Mouse (Mus musculus): Measurements from ENCODE around the gene Flot1. TPM values are rescaled to one million over a fixed set of nuclear protein-coding genes. Genes with fewer than 3 reads are reported as not detected.
A peak's percentile ranks its signal among the peaks of the same experiment; 100 is the strongest.

Gene Flot1
- total RNA-seq, 2 experiments from 2014 or later: 58.1 to 61.3 TPM

DNA sequence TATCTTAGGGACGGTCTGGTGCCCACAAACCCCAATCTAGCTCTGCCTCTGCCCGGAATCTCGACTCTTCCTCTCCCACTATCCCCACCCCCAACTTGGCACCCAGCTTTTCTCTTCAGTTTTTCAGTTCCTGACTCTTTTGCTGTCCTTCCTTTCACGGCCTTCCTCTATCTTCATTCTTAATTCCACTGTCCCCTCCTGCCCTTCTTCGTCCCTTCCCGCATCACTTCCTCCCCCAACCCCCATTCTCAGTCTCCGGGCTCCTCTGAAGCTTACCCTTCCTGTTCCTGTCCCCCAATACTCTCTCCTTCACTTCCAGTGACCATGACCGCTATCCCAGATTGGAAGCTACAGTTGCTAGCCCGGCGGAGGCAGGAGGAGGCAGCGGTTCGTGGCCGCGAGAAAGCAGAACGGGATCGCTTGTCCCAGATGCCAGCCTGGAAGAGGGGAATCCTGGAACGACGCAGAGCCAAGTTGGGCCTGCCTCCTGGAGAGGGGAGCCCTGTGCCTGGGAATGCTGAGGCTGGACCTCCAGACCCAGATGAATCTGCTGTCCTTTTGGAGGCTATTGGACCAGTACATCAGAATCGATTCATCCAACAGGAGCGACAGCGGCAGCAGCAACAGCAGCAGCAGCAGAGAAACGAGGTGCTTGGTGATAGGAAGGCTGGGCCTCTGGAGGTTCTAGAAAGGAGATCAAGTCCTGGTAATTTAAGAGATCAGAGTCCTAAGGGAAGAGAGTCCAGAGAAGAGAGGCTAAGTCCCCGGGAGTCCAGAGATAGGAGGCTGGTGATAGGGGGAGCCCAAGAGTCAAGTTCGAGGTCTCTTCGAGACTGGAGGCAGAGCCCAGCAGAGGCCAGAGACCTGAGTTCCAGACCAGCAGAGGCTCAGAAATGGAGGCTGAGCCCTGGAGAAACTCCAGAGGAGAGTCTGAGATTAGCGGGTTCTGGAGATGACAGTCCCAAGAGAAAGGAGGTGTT lies 44.2 kb downstream of the Flot1 start:
- DNase-seq (ENCODE audit: low spot score): peak; percentile 41

DNA sequence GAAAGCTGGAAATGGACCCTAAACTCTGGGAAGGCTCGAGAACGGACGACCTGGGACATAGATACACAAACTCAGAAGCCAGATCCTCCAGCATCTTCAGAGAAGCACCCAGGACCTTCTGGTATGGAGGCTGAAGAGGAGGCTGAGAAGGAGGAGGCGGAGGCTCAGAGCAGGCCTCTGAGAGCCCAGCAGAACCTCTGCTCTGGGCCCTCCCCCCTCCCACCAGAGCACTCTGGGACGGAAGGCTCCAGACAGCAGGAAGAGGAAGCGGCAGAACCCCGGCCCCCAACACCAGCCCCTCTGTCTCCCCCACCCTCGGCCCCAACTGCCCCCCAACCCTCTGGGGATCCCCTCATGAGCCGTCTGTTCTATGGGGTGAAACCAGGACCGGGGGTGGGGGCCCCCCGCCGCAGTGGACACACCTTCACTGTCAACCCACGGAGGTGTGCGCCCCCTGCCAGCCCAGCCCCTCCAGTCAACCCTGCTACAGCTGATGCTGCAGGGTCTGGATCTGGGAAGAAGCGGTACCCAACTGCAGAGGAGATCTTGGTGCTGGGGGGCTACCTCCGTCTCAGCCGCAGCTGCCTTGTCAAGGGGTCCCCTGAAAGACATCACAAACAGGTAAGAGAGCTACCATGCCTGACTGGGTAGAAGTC lies 45.3 kb downstream of the Flot1 start:
- no peak for DNase-seq (ENCODE audit: low spot score)

DNA sequence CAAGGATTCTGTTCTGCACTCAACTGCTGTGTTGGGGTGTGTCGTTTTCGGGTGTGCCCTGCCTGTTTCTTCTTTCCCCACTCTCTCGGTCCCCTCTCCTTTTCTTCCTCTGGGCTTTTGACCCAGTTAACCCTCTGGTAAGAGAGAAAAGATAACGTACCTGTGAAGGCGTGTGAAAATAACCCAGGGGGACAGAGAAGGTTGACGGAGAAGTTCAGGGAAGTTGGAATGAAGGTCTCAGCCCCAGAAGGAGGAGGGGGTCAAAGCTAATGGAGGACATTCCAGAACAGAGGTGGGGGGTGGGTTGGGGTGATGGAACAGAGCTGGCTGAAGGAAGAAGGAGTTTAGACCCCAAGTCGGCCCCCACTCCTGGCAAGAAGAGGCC lies 45.9 kb downstream of the Flot1 start:
- DNase-seq (ENCODE audit: low spot score): no peak

DNA sequence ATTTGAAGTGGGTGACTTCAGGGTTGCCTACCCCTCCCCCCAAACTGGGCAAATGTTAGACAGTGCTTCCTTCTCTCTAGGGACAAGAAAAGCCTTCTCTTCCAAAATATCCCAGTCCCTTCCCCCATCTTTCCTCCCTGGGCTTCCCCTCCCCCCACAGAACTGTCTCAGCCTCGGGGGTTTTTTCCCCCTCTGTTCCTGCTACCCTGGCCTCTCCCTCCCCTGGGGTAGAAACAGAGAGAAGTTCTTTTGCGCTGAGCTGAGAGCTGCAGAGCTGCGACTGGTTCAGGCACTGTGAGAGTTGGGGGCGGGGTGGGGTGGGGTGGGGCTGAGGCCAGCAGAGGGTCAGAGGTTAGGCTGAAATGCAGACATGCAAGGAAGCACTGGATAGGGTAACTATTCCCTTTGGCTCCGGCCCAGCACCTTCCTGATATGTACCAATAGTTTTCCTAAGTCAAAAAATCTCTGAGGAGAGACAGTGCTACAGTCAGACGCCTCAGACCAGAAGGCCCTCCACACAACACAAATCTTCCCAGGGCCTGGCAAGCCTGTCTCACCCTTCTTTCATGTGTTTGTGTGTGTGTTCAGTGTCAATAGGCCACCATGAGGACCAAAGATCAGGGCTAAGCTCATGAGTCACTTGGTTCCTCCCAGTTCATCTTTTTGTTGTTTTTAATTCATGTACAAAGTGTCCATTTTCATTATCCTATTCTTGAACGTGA lies 46.5 kb downstream of the Flot1 start:
- peak; percentile 36 for DNase-seq (ENCODE audit: low spot score)

DNA sequence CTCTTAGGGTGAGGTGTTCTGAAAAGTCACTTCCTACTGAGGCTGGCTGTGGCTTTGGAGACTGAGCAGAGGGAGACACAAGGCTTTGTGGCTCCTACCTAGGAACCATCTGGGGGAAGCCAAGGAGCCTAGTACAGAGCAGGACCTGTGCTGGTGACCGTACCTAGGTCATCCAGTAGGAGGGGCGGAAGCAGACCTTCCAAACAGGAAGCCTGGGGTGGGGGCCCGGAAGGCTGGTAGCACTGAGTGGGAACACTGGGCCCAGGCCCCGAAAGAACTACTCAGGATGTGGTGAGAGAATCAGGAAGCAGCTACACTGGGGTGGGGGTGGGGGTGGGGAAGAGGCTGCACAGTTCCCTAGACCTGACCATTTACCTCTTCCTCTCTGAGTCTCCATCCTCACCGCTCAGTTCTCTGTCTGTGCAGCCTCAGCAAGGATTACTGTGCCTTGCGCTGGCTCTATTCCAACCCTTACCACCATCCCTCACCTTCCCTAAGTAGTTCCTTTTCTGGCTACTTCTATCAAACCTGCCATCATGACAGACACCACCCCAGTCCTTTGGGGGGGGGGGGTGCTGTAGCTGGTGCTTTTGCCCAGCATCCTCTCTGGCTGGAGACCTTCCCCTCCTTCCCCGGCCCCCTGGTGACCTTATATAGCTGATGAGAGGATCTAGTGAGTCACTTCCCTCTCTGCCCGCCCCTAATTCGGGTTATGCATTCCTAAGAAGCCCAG lies 47.3 kb downstream of the Flot1 start:
- DNase-seq (ENCODE audit: low spot score): peak; percentile 44

DNA sequence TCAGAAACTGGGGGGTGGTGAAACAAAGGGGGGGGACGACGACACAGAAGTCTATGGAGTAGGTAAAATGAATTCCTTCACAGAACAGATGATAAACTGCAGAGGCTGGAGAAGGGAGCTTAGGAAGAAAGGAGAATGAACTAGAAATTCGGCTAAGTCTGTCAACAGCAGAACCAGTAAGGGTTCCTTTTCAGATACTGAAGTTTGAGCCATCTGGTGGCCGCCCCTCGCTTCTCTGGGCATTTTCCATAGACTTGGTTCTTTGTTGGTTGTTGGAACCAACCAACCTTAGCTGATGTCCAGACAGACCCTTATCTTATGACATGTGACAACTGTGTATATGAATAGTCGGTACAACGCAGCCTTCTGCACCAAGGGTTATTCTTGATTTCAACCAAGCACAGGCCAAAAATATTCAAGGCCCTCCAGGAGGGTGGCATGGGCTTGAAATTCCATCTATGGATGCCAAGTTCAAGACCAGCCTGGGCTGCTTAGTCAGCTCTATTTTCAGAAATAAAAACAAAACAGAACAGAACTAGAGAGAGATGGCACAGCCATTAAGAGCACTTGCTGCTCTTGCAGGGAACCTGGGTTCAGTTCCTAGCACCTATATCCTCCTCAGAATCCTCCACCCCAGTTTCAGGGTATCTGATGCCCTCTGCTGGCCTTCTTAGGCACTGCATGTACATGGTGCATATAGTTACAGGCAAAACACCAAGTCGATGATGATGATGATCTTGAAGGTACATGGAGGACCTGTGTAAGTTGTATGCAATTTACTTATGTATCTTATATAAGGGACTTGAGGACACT lies 48.1 kb downstream of the Flot1 start:
- DNase-seq (ENCODE audit: low spot score): no peak

DNA sequence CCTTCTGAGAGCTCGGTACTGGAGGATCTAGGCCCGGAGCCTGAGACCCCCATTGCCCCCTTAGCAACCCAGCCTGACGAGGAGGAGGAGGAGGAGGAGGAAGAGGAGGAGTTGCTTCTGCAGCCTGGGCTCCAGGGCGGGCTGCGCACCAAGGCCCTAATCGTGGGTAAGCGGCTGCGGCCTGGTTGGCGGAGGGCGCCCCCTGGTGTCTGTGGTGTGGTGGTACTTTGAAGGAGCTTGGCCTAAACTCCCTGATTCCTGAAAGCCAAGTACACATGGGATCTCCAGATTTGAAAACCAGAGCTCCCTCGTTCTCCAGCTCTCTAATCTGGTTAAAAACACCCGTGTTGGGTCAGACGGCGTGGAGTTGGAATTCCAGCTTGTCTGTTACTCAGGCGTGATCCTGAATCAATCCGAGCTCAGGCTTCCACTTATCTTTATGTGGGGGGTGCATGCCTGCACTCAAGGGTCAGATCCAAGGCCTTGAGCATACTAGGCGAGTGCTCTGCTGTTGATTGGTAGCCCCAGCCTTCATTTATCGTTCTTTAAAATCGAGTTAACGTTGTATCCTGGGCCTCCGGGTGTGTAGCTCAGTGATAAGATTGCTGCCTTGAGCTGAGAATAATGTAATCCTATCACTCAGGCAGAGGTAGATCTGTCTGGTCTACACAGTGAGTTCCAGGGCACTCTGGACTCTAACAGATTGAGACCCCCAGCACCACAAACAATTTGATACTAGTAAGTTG lies 50.9 kb downstream of the Flot1 start:
- DNase-seq (ENCODE audit: low spot score): peak; percentile 89

DNA sequence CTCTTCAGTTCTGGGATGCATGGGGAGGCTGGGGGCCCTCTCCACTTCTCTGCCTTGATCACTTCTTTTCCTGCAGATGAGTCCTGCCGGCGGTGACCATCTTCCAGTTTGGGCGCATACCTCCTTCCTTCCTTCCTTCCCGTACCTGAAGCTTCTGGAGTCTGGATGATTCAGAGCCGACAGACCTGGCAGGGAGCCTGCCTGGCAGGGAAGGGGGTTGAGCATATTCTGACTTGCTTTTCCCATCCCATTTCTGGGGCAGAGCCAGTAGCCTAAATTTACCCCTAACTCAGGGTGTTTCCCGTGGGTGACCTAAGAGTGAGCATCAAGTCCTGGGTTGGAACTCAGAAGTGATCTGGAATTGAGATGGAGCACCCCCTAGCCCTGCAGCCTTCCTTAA lies 51.7 kb downstream of the Flot1 start:
- no peak for DNase-seq (ENCODE audit: low spot score)

DNA sequence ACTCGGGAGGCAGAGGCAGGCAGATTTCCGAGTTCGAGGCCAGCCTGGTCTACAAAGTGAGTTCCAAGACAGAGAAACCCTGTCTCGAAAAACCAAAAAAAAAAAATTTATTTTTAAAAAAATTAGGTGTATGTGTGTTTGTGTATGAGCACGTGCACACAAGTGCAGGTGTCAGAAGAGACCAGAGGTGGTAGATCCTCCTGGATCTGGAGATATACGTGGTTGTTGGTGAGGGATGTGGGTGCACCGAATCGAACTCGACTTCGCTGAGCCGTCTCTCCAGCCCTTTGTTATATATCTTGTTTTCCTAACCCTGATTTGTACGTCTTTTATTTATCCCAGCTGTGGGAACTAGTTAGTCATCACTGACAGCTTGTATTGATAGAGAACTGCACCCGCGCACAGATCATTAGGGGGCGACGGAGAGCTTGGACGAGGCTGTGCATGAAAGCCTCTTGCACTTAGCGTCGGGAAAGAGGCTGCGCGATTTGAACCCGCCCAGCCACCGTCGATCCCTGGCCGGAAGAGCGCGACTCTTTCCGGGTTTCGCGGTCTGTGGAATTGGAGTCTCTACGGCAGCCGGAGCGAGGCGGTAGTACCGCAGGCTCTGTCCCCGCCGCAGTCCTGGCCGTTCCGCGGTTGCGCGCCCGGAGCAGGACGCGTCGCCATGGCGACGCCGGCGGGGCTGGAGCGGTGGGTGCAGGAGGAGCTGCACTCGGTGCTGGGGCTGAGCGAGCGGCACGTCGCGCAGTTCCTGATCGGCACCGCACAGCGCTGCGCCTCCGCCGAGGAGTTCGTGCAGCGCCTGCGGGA lies 56.4 kb downstream of the Flot1 start, which contains the start of gene Dhx16:
Gene Dhx16 (plus strand): TSS at position 575 of the 813 bp plus-strand sequence.
- peak; percentile 96 for DNase-seq (ENCODE audit: low spot score)

Small RNA genes lying within 50 kb of the gene (microRNA-seq; reads per million reads assigned to microRNA genes)
- gene Gm28033: not detected

Other genes starting within 250 kb of the Flot1 start
- gene Sfta2, start 221.7 kb upstream of the Flot1 start, total RNA-seq (2021): not detected
- gene Gm9573, start 196.6 kb upstream of the Flot1 start, total RNA-seq (2021): not detected
- not detected for gene Mucl3, start 179.5 kb upstream of the Flot1 start, total RNA-seq (2021)
- 10 to 100 TPM in 1 of 2 experiments, 1 to 10 TPM in 1; 9.8 to 13.7 TPM for gene Vars2, start 155.6 kb upstream of the Flot1 start, total RNA-seq (2021)
- gene Gtf2h4, start 149.5 kb upstream of the Flot1 start, total RNA-seq (2021): 10 to 100 TPM; 17.7 to 18.9 TPM
- gene Ddr1, start 118.6 kb upstream of the Flot1 start, total RNA-seq (2021): 10 to 100 TPM; 12.4 to 17.1 TPM
- gene Ier3, start 1.5 kb upstream of the Flot1 start, total RNA-seq (2021): 1 to 10 TPM; 7.1 to 8.0 TPM
- gene Tubb5, start 15.1 kb downstream of the Flot1 start, total RNA-seq (2021): 10 to 100 TPM; 25.7 to 34.7 TPM
- gene Mdc1, start 18.3 kb downstream of the Flot1 start, total RNA-seq (2021): 1 to 10 TPM; 4.2 to 6.7 TPM
- gene Nrm, start 38.1 kb downstream of the Flot1 start, total RNA-seq (2021): 1 to 10 TPM in 1 of 2 experiments, under 1 TPM in 1; 0.68 to 1.5 TPM
- 1 to 10 TPM; 4.1 to 5.8 TPM for gene Ppp1r18, start 42.4 kb downstream of the Flot1 start, total RNA-seq (2021)
- 10 to 100 TPM; 11.7 to 14.1 TPM for gene Dhx16, start 56.6 kb downstream of the Flot1 start, total RNA-seq (2021)
- gene 2310061I04Rik, start 74.2 kb downstream of the Flot1 start, total RNA-seq (2021): 10 to 100 TPM; 78.6 to 79.3 TPM
- 1 to 10 TPM; 3.9 to 4.8 TPM for gene Atat1, start 86.8 kb downstream of the Flot1 start, total RNA-seq (2021)
- 10 to 100 TPM; 61.6 to 62.4 TPM for gene Mrps18b, start 93.2 kb downstream of the Flot1 start, total RNA-seq (2021)
- 10 to 100 TPM; 23.2 to 43.9 TPM for gene Ppp1r10, start 93.2 kb downstream of the Flot1 start, total RNA-seq (2021)
- gene Abcf1, start 146.5 kb downstream of the Flot1 start, total RNA-seq (2021): 10 to 100 TPM; 73.4 to 74.3 TPM
- 10 to 100 TPM; 20.2 to 26.0 TPM for gene Gnl1, start 156.6 kb downstream of the Flot1 start, total RNA-seq (2021)
- 1 to 10 TPM; 2.1 to 3.2 TPM for gene Prr3, start 157.0 kb downstream of the Flot1 start, total RNA-seq (2021)
- gene H2-T24, start 197.3 kb downstream of the Flot1 start, total RNA-seq (2021): 1 to 10 TPM in 1 of 2 experiments, under 1 TPM in 1; 0.98 to 1.5 TPM
- 1 to 10 TPM; 7.0 to 9.4 TPM for gene H2-T23, start 209.6 kb downstream of the Flot1 start, total RNA-seq (2021)
- 10 to 100 TPM in 1 of 2 experiments, 1 to 10 TPM in 1; 7.9 to 15.7 TPM for gene H2-T22, start 219.5 kb downstream of the Flot1 start, total RNA-seq (2021)
- not detected for gene Gm6034, start 219.7 kb downstream of the Flot1 start, total RNA-seq (2021)
- gene Gm11127, start 235.1 kb downstream of the Flot1 start, total RNA-seq (2021): 1 to 10 TPM; 1.4 to 3.2 TPM

Measured in gastrocnemius, adult 18-20 months (tissue).